Mouse (Mus musculus) forebrain, embryonic 10.5 days (tissue): ENCODE data around the gene Slc7a14. TPM values are rescaled to one million over a fixed set of nuclear protein-coding genes. Genes with fewer than 3 reads are reported as not detected.

Experiments
- DNase-seq: peaks from one replicate; pipeline ENCODE4 v3.0.0-alpha.2; 2017; ENCODE audit warnings: low spot score; ENCODE audit errors: extremely low spot score
- H3K27ac ChIP-seq: fragments of 300-500 bp; sonication (generic); 2 replicates; pipeline ENCODE4 v1.5.1; 2016; ENCODE audit warnings: mild to moderate bottlenecking
- H3K27me3 ChIP-seq: fragments of 300-500 bp; sonication (generic); 2 replicates; pipeline ENCODE4 v1.6.1; 2016; ENCODE audit warnings: mild to moderate bottlenecking; ENCODE audit not compliant: poor library complexity, severe bottlenecking
- H3K36me3 ChIP-seq: fragments of 300-500 bp; sonication (generic); replicated peaks from 2 replicates; pipeline ENCODE4 v1.6.1; 2016; ENCODE audit warnings: mild to moderate bottlenecking, moderate library complexity
- H3K4me1 ChIP-seq: fragments of 300-500 bp; sonication (generic); 2 replicates; pipeline ENCODE4 v1.6.1; 2016
- H3K4me3 ChIP-seq: fragments of 300-500 bp; sonication (generic); 2 replicates; pipeline ENCODE4 v1.5.1; 2016; ENCODE audit warnings: mild to moderate bottlenecking, moderate library complexity
- H3K9me3 ChIP-seq: fragments of 300-500 bp; sonication (generic); 2 replicates; pipeline ENCODE4 v1.6.1; 2016; ENCODE audit warnings: mild to moderate bottlenecking, moderate library complexity
- WGBS: fragments of 180-500 bp; shearing (Covaris S2); methylation state at CpG from one replicate; pipeline ENCODE4 v1.1.7; 2016; 5-methylcytosine and 5-hydroxymethylcytosine counted together
- polyA plus RNA-seq: library from polyadenylated mRNA; unstranded; fragments of >200 nt; fragmentation: Nextera tagmentation; extraction: Ambion mirVana; gene quantifications from 2 replicates; pipeline ENCODE4 v1.2.1, GENCODE M21; 2016

Slc7a14 gene
- polyA plus RNA-seq, 1 experiment from 2014 or later: 0.19 TPM

- no peaks in the 10 kb centered on the region for H3K4me1 ChIP-seq
- H3K4me3 ChIP-seq: no peak overlapping the region
- H3K9me3 ChIP-seq: no peaks in the 10 kb centered on the region
- 86% methylated on average over 7 of the region's 7 CpGs for WGBS
- DNase-seq: no peak
- no peaks in the 10 kb centered on the region for H3K36me3 ChIP-seq
- H3K27ac ChIP-seq: no peak overlapping the region
- H3K27me3 ChIP-seq: no peaks in the 10 kb centered on the region
Observed at GRCm38 (mm10) chr3:31254427-31254826, 55.8 kb downstream of the Slc7a14 start.

DNA sequence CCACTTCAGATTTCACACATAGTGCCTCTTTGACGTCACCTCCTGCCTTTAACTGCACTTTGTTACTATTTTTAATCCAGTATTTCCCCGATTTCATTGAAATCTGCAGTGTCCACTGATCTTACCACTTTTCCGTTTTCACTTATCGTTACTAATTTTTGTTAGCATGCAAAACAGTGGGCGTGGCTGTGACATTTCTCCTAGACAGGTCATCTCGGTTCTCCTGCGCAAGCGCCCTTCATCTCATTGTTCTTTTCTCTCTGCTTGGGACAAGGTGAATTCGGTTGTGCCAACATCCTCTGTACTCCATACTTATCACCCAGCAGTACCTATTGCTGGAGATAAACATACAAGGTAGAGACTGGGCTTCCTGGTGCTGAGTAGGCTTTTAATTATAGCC, 56.3 kb downstream of the Slc7a14 start:
- Histone ChIP-seq H3K36me3 (no peaks in the 10 kb centered on the region), H3K27me3 (no peaks in the 10 kb centered on the region), H3K4me1 (no peaks in the 10 kb centered on the region), H3K9me3 (no peaks in the 10 kb centered on the region), H3K27ac (no peak overlapping the region), H3K4me3 (no peak overlapping the region)
- 90% methylated on average over 9 of the region's 9 CpGs for WGBS
- DNase-seq: no peak

GRCm38 (mm10) chr3:31252566-31252965, 57.6 kb downstream of the Slc7a14 start:
- Histone ChIP-seq H3K4me3 (no peak overlapping the region), H3K27ac (no peak overlapping the region), H3K4me1 (no peaks in the 10 kb centered on the region), H3K27me3 (no peaks in the 10 kb centered on the region), H3K9me3 (no peaks in the 10 kb centered on the region), H3K36me3 (no peaks in the 10 kb centered on the region)
- no peak for DNase-seq
- WGBS: 80% methylated on average over 3 of the region's 3 CpGs

DNA sequence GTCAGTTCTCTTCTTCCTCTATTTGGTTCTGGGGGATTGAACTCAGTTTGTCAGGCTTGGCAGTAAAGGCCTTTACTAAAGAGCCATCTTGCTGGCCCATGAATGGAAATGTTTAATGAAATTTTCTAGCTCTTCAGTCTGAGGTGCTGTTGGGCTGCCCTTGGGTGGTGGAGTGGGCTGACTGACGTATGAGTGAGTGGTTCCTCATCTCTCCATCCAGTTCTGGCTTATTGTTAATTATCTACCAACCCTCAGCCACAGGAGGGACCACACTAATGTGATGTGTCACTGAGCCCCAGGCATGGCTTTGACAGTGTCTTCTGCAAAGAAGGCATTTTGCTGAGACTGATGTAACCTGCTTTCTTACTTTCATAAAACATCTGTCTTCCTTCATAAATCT, 66.7 kb downstream of the Slc7a14 start:
- DNase-seq: no peak
- 86% methylated on average over 1 of the region's 1 CpGs for WGBS
- H3K4me1 ChIP-seq: peaks cover 13% of the 10 kb centered on the region; the same call in 1 of the 2 replicates
- no peaks in the 10 kb centered on the region for H3K27me3 ChIP-seq
- H3K4me3 ChIP-seq: no peak overlapping the region
- no peaks in the 10 kb centered on the region for H3K36me3 ChIP-seq
- no peaks in the 10 kb centered on the region for H3K9me3 ChIP-seq
- no peak overlapping the region for H3K27ac ChIP-seq

GRCm38 (mm10) chr3:31240840-31241239, 69.3 kb downstream of the Slc7a14 start:
- WGBS: 88% methylated on average over 8 of the region's 8 CpGs
- peaks cover 13% of the 10 kb centered on the region; the same call in 1 of the 2 replicates for H3K4me1 ChIP-seq
- no peak overlapping the region for H3K4me3 ChIP-seq
- no peaks in the 10 kb centered on the region for H3K27me3 ChIP-seq
- no peak for DNase-seq
- no peaks in the 10 kb centered on the region for H3K9me3 ChIP-seq
- H3K36me3 ChIP-seq: no peaks in the 10 kb centered on the region
- H3K27ac ChIP-seq: no peak overlapping the region

- Histone ChIP-seq H3K36me3 (no peaks in the 10 kb centered on the region), H3K4me3 (no peak overlapping the region), H3K27ac (no peak overlapping the region), H3K9me3 (no peaks in the 10 kb centered on the region), H3K27me3 (no peaks in the 10 kb centered on the region), H3K4me1 (peaks cover 13% of the 10 kb centered on the region; the same call in 1 of the 2 replicates)
- WGBS: 87% methylated on average over 3 of the region's 3 CpGs
- no peak for DNase-seq
Observed at GRCm38 (mm10) chr3:31239645-31240044, 70.5 kb downstream of the Slc7a14 start.

GRCm38 (mm10) chr3:31237936-31238335, 72.2 kb downstream of the Slc7a14 start:
- H3K36me3 ChIP-seq: no peaks in the 10 kb centered on the region
- H3K4me3 ChIP-seq: no peak overlapping the region
- DNase-seq: no peak
- 36% methylated on average over 3 of the region's 3 CpGs for WGBS
- no peak overlapping the region for H3K27ac ChIP-seq
- no peaks in the 10 kb centered on the region for H3K27me3 ChIP-seq
- H3K9me3 ChIP-seq: no peaks in the 10 kb centered on the region
- H3K4me1 ChIP-seq: peaks cover 21% of the 10 kb centered on the region

GRCm38 (mm10) chr3:31236146-31236545, 74.0 kb downstream of the Slc7a14 start:
- DNase-seq: no peak
- Histone ChIP-seq H3K9me3 (no peaks in the 10 kb centered on the region), H3K4me1 (peaks cover 23% of the 10 kb centered on the region), H3K27ac (no peak overlapping the region), H3K4me3 (no peak overlapping the region), H3K27me3 (no peaks in the 10 kb centered on the region), H3K36me3 (no peaks in the 10 kb centered on the region)
- 90% methylated on average over 3 of the region's 3 CpGs for WGBS

DNA sequence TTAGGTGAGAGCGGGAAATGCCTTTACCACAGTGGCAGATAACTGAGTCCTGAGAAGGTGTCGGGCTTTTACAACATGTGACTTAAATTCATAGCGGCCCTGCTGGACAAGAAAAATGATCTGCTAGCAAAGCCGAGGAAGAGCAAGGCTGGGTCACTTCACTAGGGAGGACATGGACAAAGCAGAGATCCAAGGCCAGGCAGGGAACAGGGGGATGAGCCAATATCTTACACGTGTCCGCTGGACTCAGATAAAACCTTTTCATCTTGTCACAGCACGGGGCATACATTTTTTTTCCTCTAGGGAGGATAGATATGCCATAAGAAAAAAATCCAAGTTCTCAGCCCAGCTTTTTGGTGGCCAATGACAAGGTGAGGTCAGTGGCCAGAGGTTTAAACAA, 75.8 kb downstream of the Slc7a14 start:
- DNase-seq: no peak
- 89% methylated on average over 7 of the region's 7 CpGs for WGBS
- H3K27ac ChIP-seq: peak overlapping the region; percentile 35; the same call in 1 of the 2 replicates
- H3K36me3 ChIP-seq: no peaks in the 10 kb centered on the region
- peaks cover 18% of the 10 kb centered on the region for H3K4me1 ChIP-seq
- H3K4me3 ChIP-seq: no peak overlapping the region
- H3K9me3 ChIP-seq: no peaks in the 10 kb centered on the region
- H3K27me3 ChIP-seq: no peaks in the 10 kb centered on the region

GRCm38 (mm10) chr3:31233746-31234312, 76.3 kb downstream of the Slc7a14 start:
- DNase-seq: no peak
- Histone ChIP-seq H3K27me3 (no peaks in the 10 kb centered on the region), H3K9me3 (no peaks in the 10 kb centered on the region), H3K36me3 (no peaks in the 10 kb centered on the region), H3K4me1 (peaks cover 18% of the 10 kb centered on the region), H3K27ac (peak overlapping the region; percentile 35; the same call in 1 of the 2 replicates), H3K4me3 (no peak overlapping the region)
- 84% methylated on average over 2 of the region's 2 CpGs for WGBS

GRCm38 (mm10) chr3:31229281-31229680, 80.9 kb downstream of the Slc7a14 start:
- H3K36me3 ChIP-seq: no peaks in the 10 kb centered on the region
- DNase-seq: no peak
- 86% methylated on average over 5 of the region's 5 CpGs for WGBS
- peaks cover 20% of the 10 kb centered on the region for H3K4me1 ChIP-seq
- no peak overlapping the region for H3K27ac ChIP-seq
- no peaks in the 10 kb centered on the region for H3K9me3 ChIP-seq
- H3K27me3 ChIP-seq: no peaks in the 10 kb centered on the region
- H3K4me3 ChIP-seq: no peak overlapping the region

DNA sequence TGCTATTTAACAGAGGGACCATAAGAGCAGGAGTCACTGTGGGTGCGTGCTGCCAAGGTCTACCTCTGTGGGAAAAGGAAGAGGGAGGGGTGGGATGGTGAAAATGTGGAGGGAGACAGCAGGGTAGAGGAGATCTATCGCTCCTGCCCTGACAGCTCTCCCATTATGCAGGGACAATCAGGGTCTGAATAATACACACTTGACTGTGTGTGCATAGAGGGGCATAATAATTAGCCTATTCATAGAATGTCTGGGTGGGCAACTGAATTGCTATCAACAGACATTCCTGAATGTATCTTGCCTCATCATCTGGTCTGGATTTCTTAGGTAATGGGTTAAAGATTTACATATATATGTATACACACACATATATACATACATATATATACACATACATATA, 81.7 kb downstream of the Slc7a14 start:
- Histone ChIP-seq H3K9me3 (no peaks in the 10 kb centered on the region), H3K4me3 (no peak overlapping the region), H3K27ac (no peak overlapping the region), H3K27me3 (no peaks in the 10 kb centered on the region), H3K36me3 (no peaks in the 10 kb centered on the region), H3K4me1 (peaks cover 12% of the 10 kb centered on the region)
- 69% methylated on average over 2 of the region's 2 CpGs for WGBS
- DNase-seq: no peak

DNA sequence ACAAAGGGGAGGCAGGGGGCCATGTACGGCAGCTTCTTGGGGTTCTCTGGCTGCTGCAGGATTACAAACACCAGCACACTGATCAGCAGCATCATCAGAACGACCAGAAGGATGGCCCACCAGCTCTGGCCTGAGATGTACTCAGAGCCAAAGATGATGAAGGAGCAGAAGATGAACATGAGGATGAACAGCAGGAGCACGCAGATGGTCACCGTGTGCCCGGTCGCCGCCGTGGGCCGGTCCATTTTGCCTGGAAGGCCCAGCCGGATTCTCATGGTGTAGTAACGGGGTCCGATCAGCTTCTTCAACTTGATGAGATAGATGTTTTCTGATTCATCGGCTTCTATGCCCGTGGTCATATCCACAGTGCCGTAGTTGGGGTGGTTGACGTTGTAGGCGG, 86.6 kb downstream of the Slc7a14 start:
- H3K4me1 ChIP-seq: peaks cover 4% of the 10 kb centered on the region; the same call in 1 of the 2 replicates
- H3K27ac ChIP-seq: no peak overlapping the region
- no peaks in the 10 kb centered on the region for H3K27me3 ChIP-seq
- no peak for DNase-seq
- H3K4me3 ChIP-seq: no peak overlapping the region
- WGBS: 97% methylated on average over 17 of the region's 17 CpGs
- no peaks in the 10 kb centered on the region for H3K36me3 ChIP-seq
- H3K9me3 ChIP-seq: no peaks in the 10 kb centered on the region

- H3K27ac ChIP-seq: no peak overlapping the region
- 0 out of 2 replicates have a peak, but pooled peaks cover 4% of the 10 kb centered on the region for H3K4me1 ChIP-seq
- no peaks in the 10 kb centered on the region for H3K9me3 ChIP-seq
- WGBS: 93% methylated on average over 4 of the region's 4 CpGs
- no peak overlapping the region for H3K4me3 ChIP-seq
- H3K27me3 ChIP-seq: no peaks in the 10 kb centered on the region
- DNase-seq: no peak
- H3K36me3 ChIP-seq: no peaks in the 10 kb centered on the region
Observed at GRCm38 (mm10) chr3:31220040-31220439, 90.1 kb downstream of the Slc7a14 start.
